Mouse (Mus musculus): ENCODE results near the gene Gpr68. TPM values are rescaled to one million over a fixed set of nuclear protein-coding genes. Genes with fewer than 3 reads are reported as not detected.

Gpr68 gene
- polyA plus RNA-seq, 1 experiment, result 1.4 TPM

- Histone ChIP-seq H3K4me3 (replicated peaks; ENCODE audit: control insufficient read depth, low read depth, low read length) (no peak overlapping the region), H3K27ac (ENCODE audit: control insufficient read depth, insufficient read depth, low read depth, low read length, poor library complexity) (no peak overlapping the region), H3K4me1 (ENCODE audit: control insufficient read depth, insufficient read depth, low read length) (peaks cover 5% of the 10 kb centered on the region)
- TF ChIP-seq CTCF (IDR thresholded peaks at IDR 0.05; ENCODE audit: control insufficient read depth, insufficient read depth, low read length) (no peak), POLR2A (IDR thresholded peaks at IDR 0.05; ENCODE audit: borderline replicate concordance, control insufficient read depth, low read depth, low read length) (no peak)
- 88% methylated on average over 5 of the region's 5 CpGs for WGBS
Measured at GRCm38 (mm10) chr12:100934796-100935195, 26.8 kb upstream of the Gpr68 start.

DNA sequence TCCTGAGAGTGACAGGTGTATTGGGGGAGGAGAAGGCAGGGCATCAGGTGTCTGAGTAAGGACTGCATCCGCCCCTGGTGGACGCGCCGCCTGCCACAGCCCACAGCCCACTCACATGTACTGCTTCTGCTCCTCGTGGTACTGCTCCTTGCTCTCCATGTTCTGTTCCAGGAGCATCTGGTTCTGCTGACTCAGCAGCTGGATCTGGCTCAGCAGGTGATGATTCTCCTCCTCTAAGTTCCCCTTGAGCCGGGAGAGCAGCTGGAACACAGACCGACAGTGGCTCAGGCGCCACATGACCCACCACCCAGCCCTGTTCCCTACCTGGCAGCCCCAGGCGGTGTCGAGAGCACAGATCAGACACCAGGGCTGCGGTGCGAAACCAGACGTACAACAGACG is 23.7 kb upstream of the Gpr68 start:
- H3K27ac ChIP-seq (ENCODE audit: control insufficient read depth, insufficient read depth, low read depth, low read length, poor library complexity), result no peak overlapping the region
- H3K4me1 ChIP-seq (ENCODE audit: control insufficient read depth, insufficient read depth, low read length), result peaks cover 2% of the 10 kb centered on the region; the same call in 1 of the 2 replicates
- no peak overlapping the region for H3K4me3 ChIP-seq (replicated peaks; ENCODE audit: control insufficient read depth, low read depth, low read length)
- TF ChIP-seq CTCF (IDR thresholded peaks at IDR 0.05; ENCODE audit: control insufficient read depth, insufficient read depth, low read length), result no peak
- no peak for TF ChIP-seq POLR2A (IDR thresholded peaks at IDR 0.05; ENCODE audit: borderline replicate concordance, control insufficient read depth, low read depth, low read length)
- WGBS, result 96% methylated on average over 14 of the region's 14 CpGs

GRCm38 (mm10) chr12:100928286-100928685 is 20.3 kb upstream of the Gpr68 start:
- no peak for TF ChIP-seq POLR2A (IDR thresholded peaks at IDR 0.05; ENCODE audit: borderline replicate concordance, control insufficient read depth, low read depth, low read length)
- no peak for TF ChIP-seq CTCF (IDR thresholded peaks at IDR 0.05; ENCODE audit: control insufficient read depth, insufficient read depth, low read length)
- Histone ChIP-seq H3K4me3 (replicated peaks; ENCODE audit: control insufficient read depth, low read depth, low read length) (no peak overlapping the region), H3K4me1 (ENCODE audit: control insufficient read depth, insufficient read depth, low read length) (peaks cover 2% of the 10 kb centered on the region; the same call in 1 of the 2 replicates), H3K27ac (ENCODE audit: control insufficient read depth, insufficient read depth, low read depth, low read length, poor library complexity) (no peak overlapping the region)
- WGBS, result 72% methylated on average over 9 of the region's 9 CpGs

GRCm38 (mm10) chr12:100925644-100926619 is 17.9 kb upstream of the Gpr68 start:
- Histone ChIP-seq H3K4me3 (replicated peaks; ENCODE audit: control insufficient read depth, low read depth, low read length) (no peak overlapping the region), H3K27ac (ENCODE audit: control insufficient read depth, insufficient read depth, low read depth, low read length, poor library complexity) (no peak overlapping the region), H3K4me1 (ENCODE audit: control insufficient read depth, insufficient read depth, low read length) (peaks cover 3% of the 10 kb centered on the region; the same call in 1 of the 2 replicates)
- no peak for TF ChIP-seq POLR2A (IDR thresholded peaks at IDR 0.05; ENCODE audit: borderline replicate concordance, control insufficient read depth, low read depth, low read length)
- peak; percentile 36 for TF ChIP-seq CTCF (IDR thresholded peaks at IDR 0.05; ENCODE audit: control insufficient read depth, insufficient read depth, low read length)
- 65% methylated on average over 14 of the region's 14 CpGs for WGBS

DNA sequence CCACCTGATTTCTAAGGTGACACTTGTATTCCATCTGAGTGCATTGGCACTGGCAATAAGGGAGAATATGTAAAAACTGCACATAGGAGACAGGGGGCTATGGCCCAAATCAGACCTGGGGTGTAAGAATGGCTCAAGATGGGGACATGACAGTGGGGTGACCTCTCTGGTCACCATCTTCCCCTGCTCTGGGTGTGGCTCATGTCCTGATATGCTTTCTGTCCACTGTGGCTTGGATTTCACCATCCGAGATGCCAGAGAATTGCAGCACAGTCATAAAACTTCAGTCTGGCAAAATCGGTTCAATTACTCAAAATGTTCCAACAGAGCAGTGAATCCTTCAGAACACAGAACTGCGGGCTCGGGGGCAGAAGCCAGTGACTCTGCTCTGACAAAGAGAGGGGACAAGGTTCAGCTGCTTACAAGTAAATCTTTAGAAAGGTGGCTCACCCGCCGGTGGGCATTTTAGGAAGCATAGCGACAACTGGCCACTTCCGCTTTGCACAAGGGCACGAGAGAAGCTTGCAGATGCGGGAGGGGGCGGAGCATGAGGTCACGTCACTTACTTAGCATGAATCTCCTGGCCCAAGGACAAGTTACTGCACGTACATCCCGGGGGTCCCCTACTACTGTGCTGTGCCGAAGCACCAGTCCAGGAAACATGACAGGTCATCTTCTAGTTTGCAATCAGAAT is 16.8 kb upstream of the Gpr68 start:
- peaks cover 3% of the 10 kb centered on the region; the same call in 1 of the 2 replicates for H3K4me1 ChIP-seq (ENCODE audit: control insufficient read depth, insufficient read depth, low read length)
- H3K27ac ChIP-seq (ENCODE audit: control insufficient read depth, insufficient read depth, low read depth, low read length, poor library complexity), result peak overlapping the region; percentile 85
- no peak overlapping the region for H3K4me3 ChIP-seq (replicated peaks; ENCODE audit: control insufficient read depth, low read depth, low read length)
- TF ChIP-seq POLR2A (IDR thresholded peaks at IDR 0.05; ENCODE audit: borderline replicate concordance, control insufficient read depth, low read depth, low read length) (no peak), CTCF (IDR thresholded peaks at IDR 0.05; ENCODE audit: control insufficient read depth, insufficient read depth, low read length) (no peak)
- 35% methylated on average over 15 of the region's 15 CpGs for WGBS

DNA sequence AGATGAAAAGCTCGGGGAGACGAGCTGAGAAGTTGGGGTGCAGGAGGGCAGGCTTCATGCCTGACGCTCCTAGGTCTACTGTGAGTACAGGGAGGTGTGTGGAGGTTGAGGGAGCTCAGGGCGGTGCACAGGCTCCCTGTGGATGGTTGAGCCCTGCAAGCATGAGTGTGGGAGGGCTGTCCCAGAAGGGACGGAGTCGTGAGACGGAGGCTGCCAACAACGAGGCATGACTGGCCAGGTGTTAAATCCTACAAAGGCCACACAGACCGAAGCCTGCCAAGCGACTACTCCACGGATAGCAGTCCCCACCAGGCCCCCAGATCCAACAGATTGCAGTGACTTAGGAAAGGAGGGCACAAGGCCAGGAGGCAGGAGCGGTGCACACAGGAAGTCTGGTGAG is 2.7 kb upstream of the Gpr68 start:
- Histone ChIP-seq H3K4me1 (ENCODE audit: control insufficient read depth, insufficient read depth, low read length) (no peaks in the 10 kb centered on the region; the same call in 1 of the 2 replicates), H3K27ac (ENCODE audit: control insufficient read depth, insufficient read depth, low read depth, low read length, poor library complexity) (no peak overlapping the region), H3K4me3 (replicated peaks; ENCODE audit: control insufficient read depth, low read depth, low read length) (no peak overlapping the region)
- WGBS, result 93% methylated on average over 12 of the region's 12 CpGs
- no peak for TF ChIP-seq CTCF (IDR thresholded peaks at IDR 0.05; ENCODE audit: control insufficient read depth, insufficient read depth, low read length)
- no peak for TF ChIP-seq POLR2A (IDR thresholded peaks at IDR 0.05; ENCODE audit: borderline replicate concordance, control insufficient read depth, low read depth, low read length)

DNA sequence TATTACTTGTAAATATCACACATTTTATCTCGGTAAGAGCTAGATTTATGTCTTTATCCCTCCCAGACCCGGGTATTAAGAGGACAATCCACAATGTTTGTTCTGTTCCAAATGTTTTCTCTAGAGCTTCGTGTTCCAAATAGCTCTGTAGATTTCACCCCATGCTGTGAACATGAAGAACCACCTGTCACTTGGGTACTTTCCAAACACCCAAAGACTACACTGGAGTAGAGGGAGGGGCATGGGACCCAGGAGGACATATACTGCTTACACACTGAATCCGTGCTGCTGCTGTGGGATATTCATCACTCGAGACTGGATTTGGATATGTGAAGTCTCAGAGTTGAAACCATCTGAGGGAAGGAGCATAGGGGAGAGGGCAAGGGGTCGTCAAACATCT is 1.8 kb upstream of the Gpr68 start:
- Histone ChIP-seq H3K4me3 (replicated peaks; ENCODE audit: control insufficient read depth, low read depth, low read length) (no peak overlapping the region), H3K27ac (ENCODE audit: control insufficient read depth, insufficient read depth, low read depth, low read length, poor library complexity) (no peak overlapping the region), H3K4me1 (ENCODE audit: control insufficient read depth, insufficient read depth, low read length) (no peaks in the 10 kb centered on the region; the same call in 1 of the 2 replicates)
- 73% methylated on average over 6 of the region's 6 CpGs for WGBS
- TF ChIP-seq POLR2A (IDR thresholded peaks at IDR 0.05; ENCODE audit: borderline replicate concordance, control insufficient read depth, low read depth, low read length) (no peak), CTCF (IDR thresholded peaks at IDR 0.05; ENCODE audit: control insufficient read depth, insufficient read depth, low read length) (no peak)

Data from bone marrow, adult 2 months (tissue).